Mouse (Mus musculus) bone marrow macrophage, adult 2 months (primary cell): ENCODE measurements around the gene Rngtt.

Experiments used
- CTCF ChIP-seq: IDR thresholded peaks from 2 replicates; pipeline ENCODE4 v1.5.1; 2012; ENCODE audit warnings: low read depth, mild to moderate bottlenecking, low read length, moderate library complexity
- POLR2A ChIP-seq: IDR thresholded peaks from 2 replicates; pipeline ENCODE4 v1.6.1; 2012; ENCODE audit warnings: mild to moderate bottlenecking, low read depth, low read length, borderline replicate concordance

DNA sequence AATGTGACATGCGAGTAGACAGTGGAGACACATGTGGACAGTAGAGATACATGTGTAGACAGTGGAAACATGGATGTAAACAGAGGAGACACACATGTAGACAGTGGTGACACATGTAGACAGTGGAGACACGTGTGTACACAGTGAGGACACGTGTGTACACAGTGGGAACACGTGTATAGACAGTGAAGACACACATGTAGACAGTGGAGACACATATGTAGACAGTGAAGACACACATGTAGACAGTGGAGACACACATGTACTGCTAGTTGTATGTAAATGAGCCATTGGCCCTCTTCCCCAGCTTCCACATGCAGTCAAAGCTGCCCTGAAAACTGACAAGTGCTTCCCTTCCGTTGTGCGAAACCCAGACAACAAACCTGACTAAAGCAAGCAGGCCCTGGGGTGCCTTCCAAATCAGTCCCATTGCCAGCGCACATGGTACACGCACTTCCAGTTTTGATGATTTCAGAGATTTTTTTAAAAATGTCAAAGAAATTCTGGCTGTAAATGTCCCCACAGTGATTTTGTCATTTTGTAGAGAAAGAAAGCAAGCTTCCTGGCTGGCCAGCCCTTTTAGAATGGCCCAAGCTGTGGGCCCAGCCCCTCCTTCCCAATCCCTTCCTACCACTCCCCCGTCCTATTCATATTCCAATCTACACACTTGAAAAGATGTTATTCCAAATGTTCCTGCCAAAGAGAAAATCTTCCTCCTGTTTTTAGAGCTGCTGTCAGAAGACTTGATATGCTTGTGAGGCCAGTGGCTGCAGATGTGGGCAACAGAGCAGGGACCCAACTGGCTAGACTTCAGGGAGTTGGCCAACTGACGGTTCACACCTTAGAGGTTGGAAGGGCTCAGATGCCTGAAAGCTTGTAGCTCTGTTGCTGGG, 204.2 kb downstream of the Rngtt start:
- TF ChIP-seq POLR2A (no peak), CTCF (no peak)
